Mouse (Mus musculus): ENCODE results near the gene Il25.

DNA sequence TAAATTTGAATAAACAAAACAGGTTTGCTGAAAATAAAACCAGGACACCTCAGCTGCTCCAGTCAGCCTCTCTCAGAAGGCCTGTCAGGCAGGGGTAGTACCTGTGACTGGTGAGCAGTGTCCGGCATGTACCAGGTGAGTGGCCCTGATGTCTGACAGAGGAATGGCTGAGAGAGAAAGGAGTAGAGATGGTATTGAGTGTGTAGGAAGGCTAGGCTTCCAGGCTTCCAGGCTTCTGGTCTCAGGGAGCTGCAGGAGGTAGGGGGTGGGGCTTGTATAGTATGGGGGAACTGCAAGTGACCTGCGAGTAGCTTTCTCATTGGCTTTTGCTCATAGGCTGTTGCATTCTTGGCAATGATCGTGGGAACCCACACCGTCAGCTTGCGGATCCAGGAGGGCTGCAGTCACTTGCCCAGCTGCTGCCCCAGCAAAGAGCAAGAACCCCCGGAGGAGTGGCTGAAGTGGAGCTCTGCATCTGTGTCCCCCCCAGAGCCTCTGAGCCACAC is at the start of gene Il25:
- no peak for TF ChIP-seq POLR2A (IDR thresholded peaks at IDR 0.05; ENCODE audit: low read depth, low read length)
- TF ChIP-seq CTCF (IDR thresholded peaks at IDR 0.05; ENCODE audit: borderline replicate concordance, insufficient read depth, low read length): no peak
